Mouse (Mus musculus): ENCODE measurements around the gene Gpr1.
"Not testable (repeated sequence)": the region's sequence is repeated elsewhere in the genome, so short reads cannot be mapped to it uniquely, and the experiment has no call there.

The Gpr1 gene

GRCm38 (mm10) chr1:63214631-63215030, 288 bp upstream of the Gpr1 start:
- DNase-seq: no peak

GRCm38 (mm10) chr1:63213478-63214270, 669 bp downstream of the Gpr1 start:
- DNase-seq: no peak

DNA sequence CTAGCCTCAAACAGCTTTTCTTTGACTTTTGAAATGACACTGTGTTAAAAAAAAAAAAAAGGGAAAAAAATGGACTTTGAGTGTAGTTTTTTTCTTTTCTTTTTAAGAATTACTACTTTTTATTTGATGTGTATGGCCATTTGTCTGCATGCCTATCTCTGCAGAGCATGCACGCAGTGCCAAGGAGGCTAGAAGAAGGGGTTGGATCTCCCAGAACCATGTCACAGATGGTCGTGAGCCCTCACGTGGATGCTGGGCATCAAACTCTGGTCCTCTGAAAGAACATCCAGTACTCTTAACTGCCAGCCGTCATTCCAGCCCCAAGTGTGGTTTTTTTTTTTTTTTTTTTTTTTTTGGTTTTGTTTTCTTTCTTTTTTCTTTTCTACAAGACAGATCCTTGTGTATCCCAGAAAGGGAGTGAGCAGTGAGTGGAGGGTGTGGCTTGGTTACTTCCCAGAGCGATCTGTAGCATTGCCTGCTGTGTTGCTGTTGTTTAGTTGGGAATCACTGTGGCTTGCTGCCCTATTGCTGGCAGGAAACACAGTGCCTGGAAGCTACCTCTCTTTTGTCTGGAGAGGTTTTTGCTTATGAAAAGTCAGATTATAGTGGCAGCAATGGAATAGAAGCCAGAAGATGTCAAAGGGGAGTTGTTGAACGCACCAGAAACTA, 4.3 kb downstream of the Gpr1 start:
- DNase-seq: no peak

GRCm38 (mm10) chr1:63207607-63208006, 6.7 kb downstream of the Gpr1 start:
- DNase-seq: no peak

DNA sequence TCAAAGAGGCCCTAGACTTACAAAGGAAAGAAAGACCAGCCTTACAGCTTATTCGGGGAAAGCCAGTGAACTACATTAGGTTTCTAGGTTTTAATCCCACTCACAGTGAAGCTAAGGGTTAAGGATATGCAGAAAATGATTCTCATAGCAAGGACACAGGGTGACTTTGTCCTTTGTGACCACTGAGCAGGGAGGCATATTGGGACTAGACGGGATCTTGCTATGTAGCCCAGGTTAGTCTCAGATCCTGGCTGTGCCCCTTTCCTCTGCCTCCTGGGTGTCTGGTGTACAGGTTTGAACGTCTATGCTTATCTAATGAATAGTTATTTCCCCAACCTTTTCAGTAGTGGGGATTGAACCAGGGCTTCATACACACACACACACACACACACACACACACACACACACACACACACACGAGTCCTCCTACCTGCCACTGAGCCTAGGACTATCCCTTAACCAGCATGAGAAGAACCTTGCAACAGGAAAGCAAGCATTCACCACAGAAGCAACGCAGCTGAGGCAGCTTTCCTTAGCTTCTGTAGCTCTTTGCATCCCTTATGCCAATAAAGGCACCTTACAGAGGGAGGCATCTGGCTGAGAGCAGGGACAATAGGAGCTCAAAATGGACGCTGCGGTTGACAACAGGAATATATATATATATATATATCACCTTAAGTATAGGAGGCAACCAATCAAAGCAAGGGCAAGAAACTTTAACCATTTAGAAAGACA, 9.5 kb downstream of the Gpr1 start:
- no peak for DNase-seq

- no peak for DNase-seq
Observed at GRCm38 (mm10) chr1:63203950-63204659, 10.2 kb downstream of the Gpr1 start.

- no peak for DNase-seq
Observed at GRCm38 (mm10) chr1:63203471-63203870, 10.9 kb downstream of the Gpr1 start.

GRCm38 (mm10) chr1:63201672-63202071, 12.7 kb downstream of the Gpr1 start:
- no peak for DNase-seq

DNA sequence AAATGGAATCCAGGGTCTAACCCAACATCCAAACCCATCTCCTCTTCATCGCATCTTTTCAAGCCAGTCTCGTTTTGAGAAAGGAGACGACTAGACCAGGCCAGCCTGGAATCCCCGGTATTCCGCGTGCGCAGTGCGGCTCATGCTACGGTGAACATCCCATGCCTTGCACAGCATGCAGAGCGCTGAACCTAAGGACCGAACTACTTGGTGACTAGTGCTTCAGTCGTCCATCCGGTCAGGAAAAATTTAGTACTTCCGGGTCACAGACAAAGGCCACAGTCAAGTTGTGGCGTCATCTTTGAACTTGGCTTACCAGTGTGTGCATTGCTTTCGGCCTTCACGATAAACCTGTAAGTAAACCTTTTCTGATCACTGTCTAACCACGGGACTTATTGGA, 14.0 kb downstream of the Gpr1 start:
- DNase-seq: no peak

DNA sequence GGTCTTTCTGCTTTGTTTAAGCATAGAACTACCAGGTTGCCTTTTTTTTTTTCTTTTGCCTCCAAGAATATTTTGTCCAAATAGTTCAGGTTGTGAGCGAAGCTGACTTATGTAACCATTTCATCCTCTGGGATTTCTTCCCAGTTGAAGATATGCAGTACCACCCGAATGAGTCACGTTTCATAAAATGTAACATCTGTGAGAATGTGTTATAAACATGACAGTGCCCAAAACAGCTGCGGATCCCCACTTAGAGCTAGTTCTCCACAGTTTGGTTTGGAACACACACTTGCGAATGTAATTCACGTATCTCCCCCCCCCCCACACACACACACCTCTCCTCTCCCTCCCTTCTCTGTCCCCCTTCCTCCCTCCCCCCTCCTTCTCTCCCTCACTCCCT, 15.0 kb downstream of the Gpr1 start:
- no peak for DNase-seq

DNA sequence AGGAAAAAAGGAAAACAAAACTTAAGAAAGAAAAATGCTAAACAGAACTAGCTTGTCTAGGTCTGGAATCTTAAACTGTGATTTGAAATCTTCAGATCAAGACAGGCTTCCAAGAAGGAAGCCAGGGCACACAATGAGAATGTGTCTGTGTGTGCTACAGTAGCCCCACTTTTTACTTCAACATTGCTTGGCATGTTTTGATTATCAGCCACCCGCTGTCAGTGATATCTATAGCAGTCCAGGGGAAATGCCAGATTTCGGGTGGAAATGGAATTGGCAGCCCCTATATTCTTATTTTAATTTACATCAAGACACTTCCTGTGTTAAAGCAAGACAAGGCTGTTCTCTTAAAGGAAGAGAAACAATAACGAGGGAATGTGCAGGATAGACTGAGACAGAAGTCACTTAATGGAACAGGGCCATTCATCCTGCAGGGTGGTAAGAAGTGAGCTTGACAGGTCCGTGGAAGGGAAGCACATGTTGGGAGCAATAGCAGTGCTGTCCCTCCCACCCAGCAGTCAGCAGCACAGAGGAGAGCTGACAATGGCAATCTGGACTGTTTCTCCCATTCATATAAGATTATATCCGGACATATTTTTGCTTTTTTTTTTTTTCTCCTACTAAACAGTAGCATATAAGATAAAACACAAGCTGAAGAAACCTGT, 18.4 kb downstream of the Gpr1 start:
- DNase-seq: no peak

GRCm38 (mm10) chr1:63192306-63193065, 21.9 kb downstream of the Gpr1 start:
- no peak for DNase-seq

DNA sequence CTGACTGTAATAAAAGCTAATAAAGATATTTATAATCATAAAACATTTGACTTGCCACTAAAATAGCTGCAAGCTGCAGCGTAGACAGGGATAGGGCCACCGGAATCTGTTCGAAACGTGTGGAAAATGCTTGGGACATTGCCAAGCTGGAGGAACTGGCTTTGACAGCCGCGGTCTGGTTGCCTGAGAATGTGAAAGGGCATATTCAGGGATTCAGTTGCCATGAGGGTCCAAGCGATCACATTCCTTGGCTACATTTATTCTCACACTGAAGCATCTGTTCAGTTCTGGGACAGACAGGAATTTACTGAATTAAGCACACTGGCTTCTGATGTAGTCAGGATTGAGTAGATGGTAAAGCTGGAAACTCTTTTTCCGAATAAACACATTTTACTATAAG, 23.5 kb downstream of the Gpr1 start:
- no peak for DNase-seq

- DNase-seq: no peak
Observed at GRCm38 (mm10) chr1:63188536-63188935, 25.8 kb downstream of the Gpr1 start.

- DNase-seq: not testable (repeated sequence)
Observed at GRCm38 (mm10) chr1:63185430-63185829, 28.9 kb downstream of the Gpr1 start.

GRCm38 (mm10) chr1:63182636-63183270, 31.6 kb downstream of the Gpr1 start:
- peak; percentile 67 for DNase-seq

GRCm38 (mm10) chr1:63182212-63182611, 32.1 kb downstream of the Gpr1 start:
- DNase-seq: peak; percentile 80

DNA sequence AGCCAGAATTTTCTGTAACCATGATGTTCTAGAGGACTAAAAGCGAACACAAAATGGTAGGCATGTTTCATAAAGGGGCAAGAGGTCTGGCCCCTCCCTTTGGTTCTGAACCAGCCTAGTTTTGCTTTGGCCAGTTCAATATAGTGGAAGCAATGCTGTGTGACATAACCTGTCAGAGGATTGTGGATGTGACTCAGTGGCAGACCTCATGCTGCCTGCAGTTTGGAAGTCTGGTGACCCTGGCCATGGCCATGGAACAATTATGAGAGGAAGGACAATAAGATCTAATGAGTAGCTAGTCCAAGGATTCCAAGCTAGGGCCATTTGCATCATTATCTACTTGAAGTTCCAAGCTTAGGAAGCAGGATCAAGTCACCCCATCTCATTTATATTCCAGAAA, 32.9 kb downstream of the Gpr1 start:
- no peak for DNase-seq

- DNase-seq: peak; percentile 93
Observed at GRCm38 (mm10) chr1:63181019-63181418, 33.3 kb downstream of the Gpr1 start.

- peak; percentile 17 for DNase-seq
Observed at GRCm38 (mm10) chr1:63180575-63180974, 33.8 kb downstream of the Gpr1 start.

DNA sequence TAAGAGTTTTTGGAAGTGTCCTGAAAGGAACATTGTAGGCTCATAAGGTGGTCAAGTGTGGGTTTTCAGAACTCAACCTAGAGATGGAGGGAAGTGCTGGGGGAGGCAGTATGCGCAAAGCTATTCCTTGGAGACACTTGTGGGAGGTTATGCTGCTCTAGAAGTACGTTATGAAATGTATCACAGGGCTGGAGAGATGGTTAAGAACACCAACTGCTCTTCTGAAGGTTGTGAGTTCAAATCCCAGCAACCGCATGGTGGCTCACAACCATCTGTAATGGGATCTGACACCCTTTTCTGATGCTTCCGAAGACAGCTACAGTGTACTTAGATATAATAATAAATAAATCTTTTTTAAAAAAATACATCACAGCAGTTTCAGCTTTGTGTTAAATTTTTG, 34.2 kb downstream of the Gpr1 start:
- DNase-seq: no peak

All from cerebellum, adult 9-10 months (tissue).